Mouse (Mus musculus): ENCODE data around the gene Krtap4-7. TPM values are rescaled to one million over a fixed set of nuclear protein-coding genes. Genes with fewer than 3 reads are reported as not detected.

The Krtap4-7 gene
- total and polyA plus RNA-seq, 3 experiments = not detected

- TF ChIP-seq MEF2A (IDR thresholded peaks at IDR 0.05; ENCODE audit: borderline replicate concordance, low read depth, low read length) (no peak), USF1 (IDR thresholded peaks at IDR 0.05; ENCODE audit: low read depth, low read length) (no peak), PAX5 (IDR thresholded peaks at IDR 0.05; ENCODE audit: low read length) (no peak), MAFK (IDR thresholded peaks at IDR 0.05; ENCODE audit: insufficient replicate concordance, low read length) (no peak), MAX (IDR thresholded peaks at IDR 0.05; ENCODE audit: low read length) (no peak), SIN3A (IDR thresholded peaks at IDR 0.05; ENCODE audit: low read length) (no peak), UBTF (IDR thresholded peaks at IDR 0.05; ENCODE audit: low read depth, low read length) (no peak)
- no peak overlapping the region for H3K4me2 ChIP-seq (ENCODE audit: insufficient read depth, low read depth, poor library complexity, severe bottlenecking)
- H3K4me3 ChIP-seq (replicated peaks in 1 of 3; ENCODE audit: low read depth in 2 of 3, low read length in 2 of 3, poor library complexity in 1 of 3) = no peak overlapping the region
- dilution Hi-C loops (cut with MboI; ENCODE audit: extremely low pct_ligation_motif_present, extremely low pct_unique_long_range_greater_than_20kb, low sequenced_read_pairs) = no loop called here
- DNase-seq (ENCODE audit: extremely low read depth) = no peak
- no peaks in the 10 kb centered on the region for H3K36me3 ChIP-seq (replicated peaks in 1 of 2; ENCODE audit: control insufficient read depth in 1 of 2, insufficient read depth in 1 of 2, low read length in 1 of 2)
- H3K9ac ChIP-seq (ENCODE audit: insufficient read depth, low read depth) = no peak overlapping the region
- no peak overlapping the region for H3K27ac ChIP-seq (ENCODE audit: insufficient read depth, low read depth)
- in situ Hi-C loops (cut with MboI; ENCODE audit: low pct_ligation_motif_present, low pct_unique_long_range_greater_than_20kb, low sequenced_read_pairs) = no loop called here
- peaks cover 0 to 5% of the 10 kb centered on the region in 2 experiments; a peak in 1 of 4 replicates for H3K4me1 ChIP-seq (ENCODE audit: control insufficient read depth in 1 of 2, insufficient read depth in 2 of 2)
- peaks cover 69% of the 10 kb centered on the region for H3K27me3 ChIP-seq (replicated peaks)
- H3K9me3 ChIP-seq (replicated peaks; ENCODE audit: low read length) = no peaks in the 10 kb centered on the region
- no peaks in the 10 kb centered on the region for H3K79me2 ChIP-seq (replicated peaks; ENCODE audit: control insufficient read depth, extremely low read depth, insufficient read depth, poor library complexity, severe bottlenecking)
These were observed 462 bp upstream of the Krtap4-7 start for GRCm38 (mm10) chr11:99644351-99644750.

GRCm38 (mm10) chr11:99640926-99641325 lies 3.0 kb downstream of the Krtap4-7 start:
- H3K4me1 ChIP-seq (ENCODE audit: control insufficient read depth in 1 of 2, insufficient read depth in 2 of 2) = peaks cover 0 to 5% of the 10 kb centered on the region in 2 experiments; a peak in 1 of 4 replicates
- TF ChIP-seq RCOR1 (conservative IDR thresholded peaks at IDR 0.05; ENCODE audit: low read depth, low read length) = no peak
- TF ChIP-seq MAZ (IDR thresholded peaks at IDR 0.05; ENCODE audit: low read depth, low read length) = no peak
- no peak for TF ChIP-seq CHD1 (IDR thresholded peaks at IDR 0.05; ENCODE audit: low read depth, low read length)
- TF ChIP-seq MYC (IDR thresholded peaks at IDR 0.05; ENCODE audit: low read depth, low read length) = no peak
- no peak for TF ChIP-seq JUND (conservative IDR thresholded peaks at IDR 0.05; ENCODE audit: low read depth, low read length)
- no peak for TF ChIP-seq NRF1 (IDR thresholded peaks at IDR 0.05; ENCODE audit: low read depth, low read length)
- TF ChIP-seq ZNF384 (IDR thresholded peaks at IDR 0.05; ENCODE audit: low read depth, low read length) = no peak
- no peak for TF ChIP-seq SIN3A (IDR thresholded peaks at IDR 0.05; ENCODE audit: low read length)
- TF ChIP-seq TBP (conservative IDR thresholded peaks at IDR 0.05; ENCODE audit: low read depth, low read length) = no peak
- no peaks in the 10 kb centered on the region for H3K36me3 ChIP-seq (replicated peaks in 1 of 2; ENCODE audit: control insufficient read depth in 1 of 2, insufficient read depth in 1 of 2, low read length in 1 of 2)
- no peak overlapping the region for H3K9ac ChIP-seq (ENCODE audit: insufficient read depth, low read depth)
- H3K9me3 ChIP-seq (replicated peaks; ENCODE audit: low read length) = no peaks in the 10 kb centered on the region
- in situ Hi-C loops (cut with MboI; ENCODE audit: low pct_ligation_motif_present, low pct_unique_long_range_greater_than_20kb, low sequenced_read_pairs) (no loop called here), dilution Hi-C loops (cut with MboI; ENCODE audit: extremely low pct_ligation_motif_present, extremely low pct_unique_long_range_greater_than_20kb, low sequenced_read_pairs) (no loop called here)
- no peak overlapping the region for H3K4me2 ChIP-seq (ENCODE audit: insufficient read depth, low read depth, poor library complexity, severe bottlenecking)
- DNase-seq (ENCODE audit: extremely low read depth) = no peak
- no peaks in the 10 kb centered on the region for H3K79me2 ChIP-seq (replicated peaks; ENCODE audit: control insufficient read depth, extremely low read depth, insufficient read depth, poor library complexity, severe bottlenecking)
- H3K4me3 ChIP-seq (replicated peaks in 1 of 3; ENCODE audit: low read depth in 2 of 3, low read length in 2 of 3, poor library complexity in 1 of 3) = no peak overlapping the region
- peaks cover 72% of the 10 kb centered on the region for H3K27me3 ChIP-seq (replicated peaks)
- H3K27ac ChIP-seq (ENCODE audit: insufficient read depth, low read depth) = no peak overlapping the region

Data from CH12.LX (cell line).